Mouse (Mus musculus) left cerebral cortex, adult 8-10 months (tissue): ENCODE data around the gene Plppr1. TPM values are rescaled to one million over a fixed set of nuclear protein-coding genes. Genes with fewer than 3 reads are reported as not detected.
A peak's percentile ranks its signal among the peaks of the same experiment; 100 is the strongest.

Experiments
- DNase-seq, 2 experiments: peaks; one replicate each; pipeline ENCODE4 v3.0.0; 2022; ENCODE audit warnings: low spot score in 2 of 2
- total RNA-seq, 4 experiments: library from RNA; stranded (reverse); gene quantifications; 2 replicates each; pipeline ENCODE4 v1.2.4; 2022

Gene Plppr1
- total RNA-seq, 4 experiments from 2014 or later, result 14.4 to 16.5 (median 15.5) TPM

GRCm38 (mm10) chr4:49109989-49110388 is 50.9 kb downstream of the Plppr1 start:
- no peak for DNase-seq

GRCm38 (mm10) chr4:49118842-49119241 is 59.8 kb downstream of the Plppr1 start:
- DNase-seq, result no peak

- DNase-seq, result no peak
Observed at GRCm38 (mm10) chr4:49144798-49145197, 85.7 kb downstream of the Plppr1 start.

GRCm38 (mm10) chr4:49148775-49149174 is 89.7 kb downstream of the Plppr1 start:
- DNase-seq, result no peak

GRCm38 (mm10) chr4:49149251-49149650 is 90.2 kb downstream of the Plppr1 start:
- DNase-seq, result no peak

GRCm38 (mm10) chr4:49153849-49154248 is 94.8 kb downstream of the Plppr1 start:
- peak in 1 of 2 experiments; percentile 50 for DNase-seq

- DNase-seq, result no peak
Observed at GRCm38 (mm10) chr4:49156781-49157180, 97.7 kb downstream of the Plppr1 start.

GRCm38 (mm10) chr4:49163285-49163684 is 104.2 kb downstream of the Plppr1 start:
- DNase-seq, result no peak

GRCm38 (mm10) chr4:49166391-49166790 is 107.3 kb downstream of the Plppr1 start:
- no peak for DNase-seq

GRCm38 (mm10) chr4:49167030-49167429 is 108.0 kb downstream of the Plppr1 start:
- no peak for DNase-seq

- no peak for DNase-seq
Observed at GRCm38 (mm10) chr4:49169498-49169897, 110.4 kb downstream of the Plppr1 start.

- DNase-seq, result no peak
Observed at GRCm38 (mm10) chr4:49178101-49178500, 119.0 kb downstream of the Plppr1 start.

GRCm38 (mm10) chr4:49178891-49179290 is 119.8 kb downstream of the Plppr1 start:
- no peak for DNase-seq

- DNase-seq, result no peak
Observed at GRCm38 (mm10) chr4:49179471-49180181, 120.6 kb downstream of the Plppr1 start.

GRCm38 (mm10) chr4:49189991-49190526 is 131.0 kb downstream of the Plppr1 start:
- no peak for DNase-seq

GRCm38 (mm10) chr4:49197125-49197747 is 138.2 kb downstream of the Plppr1 start:
- DNase-seq, result no peak

GRCm38 (mm10) chr4:49210457-49210856 is 151.4 kb downstream of the Plppr1 start:
- no peak for DNase-seq

- DNase-seq, result no peak
Observed at GRCm38 (mm10) chr4:49211582-49211981, 152.5 kb downstream of the Plppr1 start.

- DNase-seq, result no peak
Observed at GRCm38 (mm10) chr4:49212616-49213544, 153.8 kb downstream of the Plppr1 start.

- DNase-seq, result no peak
Observed at GRCm38 (mm10) chr4:49214341-49214740, 155.3 kb downstream of the Plppr1 start.

- DNase-seq, result no peak
Observed at GRCm38 (mm10) chr4:49223501-49223900, 164.4 kb downstream of the Plppr1 start.

GRCm38 (mm10) chr4:49225021-49225420 is 165.9 kb downstream of the Plppr1 start:
- DNase-seq, result no peak
